Mouse (Mus musculus) macrophage (primary cell): ENCODE data around the gene Tmem192. TPM values are rescaled to one million over a fixed set of nuclear protein-coding genes. Genes with fewer than 3 reads are reported as not detected.

Experiments
- H3K27ac ChIP-seq: fragments of 350-480 bp; formaldehyde crosslinking; 2 replicates; pipeline ENCODE4 v1.9.0; 2021
- H3K36me3 ChIP-seq: fragments of 350-480 bp; formaldehyde crosslinking; 2 replicates; pipeline ENCODE4 v1.9.0; 2021; ENCODE audit errors: inconsistent target
- H3K4me3 ChIP-seq: fragments of 350-480 bp; formaldehyde crosslinking; 2 replicates; pipeline ENCODE4 v1.9.0; 2021; ENCODE audit errors: inconsistent target
- H3K79me2 ChIP-seq: fragments of 350-480 bp; formaldehyde crosslinking; 2 replicates; pipeline ENCODE4 v1.9.0; 2021; ENCODE audit errors: inconsistent target
- WGBS: methylation state at CpG from one replicate; pipeline ENCODE4 v1.1.7; 2026; ENCODE audit warnings: inconsistent platforms; ENCODE audit not compliant: missing documents; 5-methylcytosine and 5-hydroxymethylcytosine counted together
- polyA plus RNA-seq: library from polyadenylated mRNA; stranded (reverse); fragments of 250-400 nt; gene quantifications from 3 replicates; pipeline ENCODE4 v1.2.4, GENCODE M21; 2018; ENCODE audit warnings: inconsistent platforms
- total RNA-seq, 78 experiments: library from RNA; depleted of rRNA; stranded (reverse); fragments of 250-400 nt; gene quantifications; 1 replicate in 9 of 78; 2 replicates in 24 of 78; 3 replicates in 43 of 78; 4 replicates in 2 of 78; pipeline ENCODE4 v1.2.4; 2018; ENCODE audit warnings: inconsistent platforms in 56 of 78

The Tmem192 gene
- total RNA-seq (2018; cell fraction: chromatin; rRNA removed) = 10 to 100 TPM in 23 of 26 experiments, 1 to 10 TPM in 3; 4.3 to 36.1 (median 17.8) TPM
- 100 to 1,000 TPM in 5 of 26 experiments, 10 to 100 TPM in 21; 61.0 to 113 (median 92.7) TPM for total RNA-seq (2018; cell fraction: cytosol; rRNA removed)
- 10 to 100 TPM; 15.2 to 58.4 (median 36.8) TPM for total RNA-seq (2018; cell fraction: nucleus; rRNA removed)
- 62.4 to 115 TPM (median 70.6 TPM) in 3 replicates for polyA plus RNA-seq

DNA sequence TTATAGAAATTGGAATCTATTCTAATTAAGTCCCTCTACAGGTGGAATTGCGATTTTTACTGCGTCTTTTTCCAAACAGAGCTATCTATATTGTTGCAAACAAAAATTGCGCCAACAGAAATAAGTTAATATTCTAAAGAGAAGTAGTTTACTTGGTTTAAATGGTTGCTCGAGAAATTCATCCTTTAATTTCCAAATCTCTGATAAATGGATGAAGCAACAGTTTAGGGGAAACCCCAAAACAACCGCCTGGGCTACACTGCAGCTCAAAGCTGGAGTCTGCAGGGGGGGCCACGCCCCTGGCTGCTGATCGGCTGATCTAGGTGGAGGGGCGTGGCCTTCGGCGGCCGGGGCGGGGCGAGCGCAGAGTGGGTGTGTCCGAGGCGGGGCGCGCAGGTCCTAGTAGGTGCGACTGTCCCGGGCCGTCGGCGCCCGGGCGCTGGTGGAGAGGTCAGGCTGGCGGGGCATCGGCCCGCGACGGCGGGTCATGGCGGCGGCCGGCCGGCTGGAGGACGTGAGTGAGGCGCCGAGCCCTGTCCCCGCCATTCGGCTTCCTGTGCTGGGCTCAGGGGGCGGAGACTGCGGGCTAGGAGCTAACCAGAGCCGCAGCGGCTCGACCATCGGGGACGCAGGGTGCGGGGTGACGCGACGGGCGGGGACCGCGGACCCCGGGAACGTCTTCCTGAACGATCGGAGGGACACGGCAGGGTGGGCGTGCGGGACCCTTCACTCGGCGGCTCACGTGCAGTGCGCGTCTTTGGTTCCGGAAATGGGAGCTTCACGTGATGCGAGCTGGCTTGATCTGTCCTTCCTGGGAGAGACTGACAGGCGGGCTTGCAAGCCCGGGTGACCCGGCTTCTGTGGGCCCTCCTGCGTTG, at the start of gene Tmem192:
Tmem192 (plus strand) TSS at position 366 of the 878 bp plus-strand sequence.
- Histone ChIP-seq H3K79me2 (peaks cover 43% of the 10 kb centered on the region), H3K4me3 (peak within 1 kb of the TSS; percentile 55), H3K27ac (peak within 1 kb of the TSS; percentile 67), H3K36me3 (no peaks in the 10 kb centered on the region)
- under 1% methylated on average over 73 of the region's 73 CpGs for WGBS

DNA sequence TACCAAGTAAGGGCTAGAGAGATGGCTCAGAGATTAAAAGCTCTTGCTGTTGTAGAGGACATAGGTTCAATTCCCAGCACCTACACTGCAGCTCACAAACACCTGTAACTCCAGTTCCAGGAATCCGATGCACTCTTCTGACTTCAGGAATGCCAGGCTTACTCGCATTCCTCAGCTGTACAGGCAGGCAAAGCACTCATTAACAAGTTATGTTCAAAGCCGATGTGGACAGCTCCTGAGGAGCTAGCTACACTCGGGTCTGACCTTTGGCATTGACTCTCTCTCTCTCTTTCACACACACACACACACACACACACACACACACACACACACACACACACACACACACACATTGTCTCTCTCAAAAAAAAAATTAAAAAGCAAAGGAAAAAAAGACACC, 48.3 kb upstream of the Tmem192 start:
- no peak overlapping the region for H3K4me3 ChIP-seq
- 82% methylated on average over 4 of the region's 4 CpGs for WGBS

DNA sequence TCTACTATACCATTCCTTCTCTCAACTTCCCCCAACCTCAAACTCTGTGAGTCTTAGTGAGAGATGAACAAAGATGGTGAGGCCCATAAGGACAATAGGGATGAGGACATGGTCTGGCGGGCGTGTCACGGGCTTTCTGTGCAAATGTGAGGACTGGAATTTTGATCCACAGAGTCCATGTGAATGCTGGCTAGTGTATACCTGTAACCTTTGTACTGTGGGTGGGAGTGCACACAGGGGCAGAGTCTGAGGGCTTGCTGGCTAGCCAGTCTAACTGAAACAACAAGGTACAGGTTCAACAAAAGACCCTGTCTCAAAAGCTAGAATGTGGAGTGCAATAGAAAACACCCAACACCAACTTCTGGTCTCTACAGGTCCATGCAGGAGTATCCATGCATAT, 46.3 kb upstream of the Tmem192 start:
- H3K79me2 ChIP-seq = no peaks in the 10 kb centered on the region
- no peak overlapping the region for H3K27ac ChIP-seq
- H3K36me3 ChIP-seq = no peaks in the 10 kb centered on the region
- H3K4me3 ChIP-seq = no peak overlapping the region
- WGBS = 98% methylated on average over 3 of the region's 3 CpGs

More for the DNA sequence above, 48.3 kb upstream of the Tmem192 start:
- H3K79me2 ChIP-seq = no peaks in the 10 kb centered on the region
- no peak overlapping the region for H3K27ac ChIP-seq
- H3K36me3 ChIP-seq = no peaks in the 10 kb centered on the region

GRCm38 (mm10) chr8:64901527-64902156, 45.3 kb upstream of the Tmem192 start:
- Histone ChIP-seq H3K36me3 (no peaks in the 10 kb centered on the region), H3K4me3 (no peak overlapping the region), H3K79me2 (no peaks in the 10 kb centered on the region), H3K27ac (no peak overlapping the region)
- 71% methylated on average over 7 of the region's 7 CpGs for WGBS

- Histone ChIP-seq H3K36me3 (no peaks in the 10 kb centered on the region), H3K4me3 (no peak overlapping the region), H3K79me2 (no peaks in the 10 kb centered on the region), H3K27ac (no peak overlapping the region)
- WGBS = 92% methylated on average over 12 of the region's 12 CpGs
Observed at GRCm38 (mm10) chr8:64902191-64902590, 44.8 kb upstream of the Tmem192 start.

GRCm38 (mm10) chr8:64903778-64904177, 43.2 kb upstream of the Tmem192 start:
- 87% methylated on average over 3 of the region's 3 CpGs for WGBS
- Histone ChIP-seq H3K79me2 (no peaks in the 10 kb centered on the region), H3K27ac (no peak overlapping the region), H3K36me3 (no peaks in the 10 kb centered on the region), H3K4me3 (no peak overlapping the region)

GRCm38 (mm10) chr8:64910026-64910425, 37.0 kb upstream of the Tmem192 start:
- 93% methylated on average over 2 of the region's 2 CpGs for WGBS
- no peaks in the 10 kb centered on the region for H3K79me2 ChIP-seq
- no peak overlapping the region for H3K4me3 ChIP-seq
- no peak overlapping the region for H3K27ac ChIP-seq
- H3K36me3 ChIP-seq = no peaks in the 10 kb centered on the region

- WGBS = 95% methylated on average over 5 of the region's 5 CpGs
- no peaks in the 10 kb centered on the region for H3K36me3 ChIP-seq
- no peaks in the 10 kb centered on the region for H3K79me2 ChIP-seq
- H3K27ac ChIP-seq = no peak overlapping the region
- no peak overlapping the region for H3K4me3 ChIP-seq
Observed at GRCm38 (mm10) chr8:64916793-64917192, 30.2 kb upstream of the Tmem192 start.

- Histone ChIP-seq H3K27ac (no peak overlapping the region), H3K36me3 (no peaks in the 10 kb centered on the region), H3K4me3 (no peak overlapping the region), H3K79me2 (no peaks in the 10 kb centered on the region)
- 93% methylated on average over 3 of the region's 3 CpGs for WGBS
Observed at GRCm38 (mm10) chr8:64923329-64923728, 23.7 kb upstream of the Tmem192 start.

DNA sequence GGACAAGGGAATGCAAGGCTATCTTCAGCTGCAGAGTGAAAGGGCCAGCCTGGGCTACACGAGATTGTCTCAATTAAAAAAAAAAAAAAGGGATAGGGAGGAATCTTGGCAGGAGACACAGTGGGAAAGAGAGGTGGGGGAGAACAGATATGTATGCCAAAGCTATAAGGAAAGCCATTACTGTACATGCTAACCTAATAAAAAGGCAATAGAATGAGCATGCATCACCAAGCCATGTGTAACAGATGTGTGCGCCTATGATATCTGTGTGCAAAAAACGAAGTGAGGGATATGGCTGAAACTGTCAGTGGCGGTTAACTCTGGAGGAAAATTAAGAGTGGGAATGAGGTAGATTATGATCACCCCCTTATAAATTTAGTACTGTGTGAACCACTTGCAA, 21.2 kb upstream of the Tmem192 start:
- H3K27ac ChIP-seq = no peak overlapping the region
- no peaks in the 10 kb centered on the region for H3K36me3 ChIP-seq
- no peaks in the 10 kb centered on the region for H3K79me2 ChIP-seq
- WGBS = 94% methylated on average over 4 of the region's 4 CpGs
- H3K4me3 ChIP-seq = no peak overlapping the region

- H3K79me2 ChIP-seq = no peaks in the 10 kb centered on the region
- 29% methylated on average over 3 of the region's 3 CpGs for WGBS
- H3K4me3 ChIP-seq = no peak overlapping the region
- no peak overlapping the region for H3K27ac ChIP-seq
- no peaks in the 10 kb centered on the region for H3K36me3 ChIP-seq
Observed at GRCm38 (mm10) chr8:64926355-64926754, 20.6 kb upstream of the Tmem192 start.

GRCm38 (mm10) chr8:64928938-64929337, 18.0 kb upstream of the Tmem192 start:
- no peak overlapping the region for H3K27ac ChIP-seq
- H3K79me2 ChIP-seq = no peaks in the 10 kb centered on the region
- no peak overlapping the region for H3K4me3 ChIP-seq
- no peaks in the 10 kb centered on the region for H3K36me3 ChIP-seq
- 94% methylated on average over 6 of the region's 6 CpGs for WGBS

DNA sequence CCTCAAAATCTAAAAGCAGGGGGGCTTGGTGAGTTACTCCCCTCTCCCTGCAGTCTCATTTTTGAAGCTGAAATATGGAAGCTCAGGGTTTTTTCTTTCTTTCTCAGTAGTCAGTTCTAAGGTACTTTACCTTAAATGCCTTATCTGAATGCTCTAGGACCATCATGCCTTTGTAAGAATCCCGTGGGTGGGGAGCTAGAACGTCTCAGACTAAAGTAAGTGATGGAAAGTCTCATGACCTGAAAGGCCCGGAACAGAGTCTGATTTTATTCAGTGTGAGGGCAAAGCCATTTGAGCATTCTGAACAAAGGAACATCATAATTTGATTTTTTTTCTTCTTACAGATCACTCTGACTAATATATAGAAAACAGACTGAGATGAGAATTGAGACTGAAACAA, 12.0 kb upstream of the Tmem192 start:
- Histone ChIP-seq H3K79me2 (no peaks in the 10 kb centered on the region), H3K4me3 (no peak overlapping the region), H3K36me3 (no peaks in the 10 kb centered on the region), H3K27ac (no peak overlapping the region)
- WGBS = 94% methylated on average over 3 of the region's 3 CpGs

DNA sequence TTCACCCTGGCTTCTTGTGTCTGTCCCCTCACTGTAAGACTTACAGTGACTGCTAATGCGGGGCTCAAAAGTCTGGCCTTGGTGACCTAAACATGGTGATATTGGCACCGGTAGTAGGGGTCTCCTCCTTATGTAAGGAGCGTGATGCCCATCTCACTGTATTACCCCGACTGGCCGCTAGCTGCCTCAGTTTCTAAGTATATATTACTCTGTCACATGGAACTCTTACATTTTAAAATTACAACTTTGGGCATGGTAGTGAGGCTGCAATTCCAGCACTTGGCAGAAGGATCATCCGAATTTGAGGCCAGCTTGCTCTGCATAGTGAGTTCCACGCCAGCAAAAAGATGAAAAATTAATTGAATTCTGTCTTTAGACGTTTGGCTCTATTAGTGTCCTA, 6.0 kb upstream of the Tmem192 start:
- no peaks in the 10 kb centered on the region for H3K36me3 ChIP-seq
- no peak overlapping the region for H3K4me3 ChIP-seq
- WGBS = 92% methylated on average over 7 of the region's 8 CpGs
- no peaks in the 10 kb centered on the region for H3K79me2 ChIP-seq
- H3K27ac ChIP-seq = no peak overlapping the region

DNA sequence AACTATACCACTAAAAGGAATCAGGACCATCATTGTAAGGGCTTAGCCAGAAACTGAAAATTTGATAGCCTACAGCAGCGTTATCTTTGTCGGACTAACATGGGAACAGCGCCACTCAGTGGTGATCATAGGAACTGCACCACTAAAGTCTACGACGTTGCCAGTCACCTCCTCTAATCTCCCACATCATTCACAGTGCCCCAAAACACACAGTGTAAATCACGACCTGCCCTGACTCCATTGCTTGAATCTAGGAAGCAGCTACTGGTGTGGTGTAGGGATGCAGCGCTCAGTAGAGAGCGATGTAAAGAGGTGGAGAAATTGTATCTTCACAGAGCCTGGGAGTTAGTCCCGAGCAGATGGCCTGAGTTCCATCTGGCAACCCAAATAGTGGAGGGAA, 5.5 kb upstream of the Tmem192 start:
- H3K4me3 ChIP-seq = no peak overlapping the region
- WGBS = 19% methylated on average over 9 of the region's 9 CpGs
- H3K27ac ChIP-seq = no peak overlapping the region
- H3K79me2 ChIP-seq = no peaks in the 10 kb centered on the region
- H3K36me3 ChIP-seq = no peaks in the 10 kb centered on the region
